Mouse (Mus musculus): ENCODE data around the gene Gins2. TPM values are rescaled to one million over a fixed set of nuclear protein-coding genes. Genes with fewer than 3 reads are reported as not detected.

The Gins2 gene
- total and polyA plus RNA-seq, 3 experiments, result 50.0 to 129 (median 61.2) TPM

DNA sequence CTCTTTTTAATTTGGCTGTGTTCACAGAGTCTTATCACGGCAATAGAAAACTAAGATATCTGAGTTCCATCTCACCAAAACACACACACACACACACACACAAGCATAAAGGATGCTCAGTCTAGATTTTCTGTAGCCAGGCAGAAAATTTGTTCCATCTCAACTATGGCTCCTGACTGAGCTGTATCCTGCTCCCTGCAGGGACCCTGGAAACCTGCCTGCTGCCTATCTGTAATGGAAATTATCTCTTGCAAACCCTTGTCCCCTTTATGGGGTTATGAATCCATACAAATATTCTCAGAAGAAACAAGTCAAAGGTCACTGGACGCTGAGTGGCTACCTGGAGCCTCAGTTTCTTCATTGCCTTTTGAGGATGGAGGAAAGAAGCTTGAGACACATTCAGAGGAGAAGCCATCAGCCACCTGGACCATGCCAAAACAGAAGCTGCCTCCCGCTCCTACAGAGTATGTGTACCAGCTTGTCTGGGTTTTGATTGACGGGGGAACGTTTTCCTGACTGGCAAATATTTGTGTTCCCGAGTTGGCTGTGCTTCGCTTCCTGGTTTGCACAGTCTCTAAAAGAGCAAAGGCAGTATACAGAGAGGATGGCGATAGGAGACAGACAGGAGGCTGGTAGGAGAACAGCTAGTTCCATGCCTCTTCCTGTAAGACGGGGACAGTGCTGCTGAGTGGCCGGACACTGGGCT is 2.6 kb upstream of the Gins2 start:
- Histone ChIP-seq H3K79me2 (replicated peaks; ENCODE audit: control insufficient read depth, extremely low read depth, insufficient read depth, poor library complexity, severe bottlenecking) (peaks cover 17% of the 10 kb centered on the region), H3K4me1 (ENCODE audit: control insufficient read depth in 1 of 2, insufficient read depth in 2 of 2) (peaks cover 3 to 18% of the 10 kb centered on the region in 2 experiments; a peak in 3 of 4 replicates), H3K27ac (ENCODE audit: insufficient read depth, low read depth) (no peak overlapping the region), H3K27me3 (replicated peaks) (peaks cover 12% of the 10 kb centered on the region), H3K9ac (ENCODE audit: insufficient read depth, low read depth) (no peak overlapping the region), H3K9me3 (replicated peaks; ENCODE audit: low read length) (peaks cover 6% of the 10 kb centered on the region), H3K4me3 (replicated peaks in 1 of 3; ENCODE audit: low read depth in 2 of 3, low read length in 2 of 3, poor library complexity in 1 of 3) (no peak overlapping the region), H3K4me2 (ENCODE audit: insufficient read depth, low read depth, poor library complexity, severe bottlenecking) (no peak overlapping the region), H3K36me3 (replicated peaks in 1 of 2; ENCODE audit: control insufficient read depth in 1 of 2, insufficient read depth in 1 of 2, low read length in 1 of 2) (peaks cover 5 to 10% of the 10 kb centered on the region in 2 experiments)
- dilution Hi-C loops (cut with MboI; ENCODE audit: extremely low pct_ligation_motif_present, extremely low pct_unique_long_range_greater_than_20kb, low sequenced_read_pairs) (no loop called here), in situ Hi-C loops (cut with MboI; ENCODE audit: low pct_ligation_motif_present, low pct_unique_long_range_greater_than_20kb, low sequenced_read_pairs) (no loop called here)
- DNase-seq (ENCODE audit: extremely low read depth), result no peak
- TF ChIP-seq E2F4 (IDR thresholded peaks at IDR 0.05; ENCODE audit: insufficient replicate concordance, low read depth, low read length), result no peak
- TF ChIP-seq CHD1 (IDR thresholded peaks at IDR 0.05; ENCODE audit: low read depth, low read length), result no peak
- TF ChIP-seq RAD21 (IDR thresholded peaks at IDR 0.05; ENCODE audit: low read depth, low read length), result no peak
- TF ChIP-seq POLR2AphosphoS2 (IDR thresholded peaks at IDR 0.05; ENCODE audit: low read depth, low read length), result no peak
- no peak for TF ChIP-seq USF2 (conservative IDR thresholded peaks at IDR 0.05; ENCODE audit: low read depth, low read length)
- no peak for TF ChIP-seq HCFC1 (IDR thresholded peaks at IDR 0.05; ENCODE audit: low read depth, low read length)
- TF ChIP-seq TBP (conservative IDR thresholded peaks at IDR 0.05; ENCODE audit: low read depth, low read length), result no peak
- no peak for TF ChIP-seq CTCF (conservative IDR thresholded peaks at IDR 0.05 in 1 of 2, IDR thresholded peaks at IDR 0.05 in 1 of 2; ENCODE audit: low read depth in 2 of 2, low read length in 2 of 2)
- no peak for TF ChIP-seq KAT2A (IDR thresholded peaks at IDR 0.05; ENCODE audit: insufficient replicate concordance, low read length)
- TF ChIP-seq MEF2A (IDR thresholded peaks at IDR 0.05; ENCODE audit: borderline replicate concordance, low read depth, low read length), result no peak
- no peak for TF ChIP-seq JUND (conservative IDR thresholded peaks at IDR 0.05; ENCODE audit: low read depth, low read length)
- TF ChIP-seq ZMIZ1 (IDR thresholded peaks at IDR 0.05; ENCODE audit: low read depth, low read length), result no peak
- TF ChIP-seq NRF1 (IDR thresholded peaks at IDR 0.05; ENCODE audit: low read depth, low read length), result no peak
- TF ChIP-seq USF1 (IDR thresholded peaks at IDR 0.05; ENCODE audit: low read depth, low read length), result no peak

GRCm38 (mm10) chr8:120589921-120590320 is 817 bp upstream of the Gins2 start:
- peaks cover 3 to 16% of the 10 kb centered on the region in 2 experiments; a peak in 3 of 4 replicates for H3K4me1 ChIP-seq (ENCODE audit: control insufficient read depth in 1 of 2, insufficient read depth in 2 of 2)
- peak overlapping the region; percentile 15; the same call in 1 of the 2 replicates for H3K9ac ChIP-seq (ENCODE audit: insufficient read depth, low read depth)
- peaks cover 6% of the 10 kb centered on the region for H3K9me3 ChIP-seq (replicated peaks; ENCODE audit: low read length)
- peak; percentile 24 for DNase-seq (ENCODE audit: extremely low read depth)
- in situ Hi-C loops (cut with MboI; ENCODE audit: low pct_ligation_motif_present, low pct_unique_long_range_greater_than_20kb, low sequenced_read_pairs) (no loop called here), dilution Hi-C loops (cut with MboI; ENCODE audit: extremely low pct_ligation_motif_present, extremely low pct_unique_long_range_greater_than_20kb, low sequenced_read_pairs) (no loop called here)
- H3K4me2 ChIP-seq (ENCODE audit: insufficient read depth, low read depth, poor library complexity, severe bottlenecking), result peak overlapping the region; percentile 75
- H3K36me3 ChIP-seq (replicated peaks in 1 of 2; ENCODE audit: control insufficient read depth in 1 of 2, insufficient read depth in 1 of 2, low read length in 1 of 2), result peaks cover 16 to 27% of the 10 kb centered on the region in 2 experiments
- H3K4me3 ChIP-seq (replicated peaks in 1 of 3; ENCODE audit: low read depth in 2 of 3, low read length in 2 of 3, poor library complexity in 1 of 3), result peak overlapping the region in 1 of 3 experiments; percentile 97
- no peak for TF ChIP-seq CHD1 (IDR thresholded peaks at IDR 0.05; ENCODE audit: low read depth, low read length)
- TF ChIP-seq MAX (IDR thresholded peaks at IDR 0.05; ENCODE audit: low read length), result no peak
- no peak for TF ChIP-seq GABPA (IDR thresholded peaks at IDR 0.05; ENCODE audit: insufficient replicate concordance, low read depth, low read length)
- TF ChIP-seq TBP (conservative IDR thresholded peaks at IDR 0.05; ENCODE audit: low read depth, low read length), result no peak
- TF ChIP-seq ELF1 (IDR thresholded peaks at IDR 0.05; ENCODE audit: low read depth, low read length), result no peak
- no peak for TF ChIP-seq JUND (conservative IDR thresholded peaks at IDR 0.05; ENCODE audit: low read depth, low read length)
- TF ChIP-seq MEF2A (IDR thresholded peaks at IDR 0.05; ENCODE audit: borderline replicate concordance, low read depth, low read length), result no peak
- TF ChIP-seq ZC3H11A (IDR thresholded peaks at IDR 0.05; ENCODE audit: low read depth, low read length), result no peak
- no peak for TF ChIP-seq MXI1 (IDR thresholded peaks at IDR 0.05; ENCODE audit: low read depth, low read length)
- TF ChIP-seq UBTF (IDR thresholded peaks at IDR 0.05; ENCODE audit: low read depth, low read length), result no peak
- TF ChIP-seq MAZ (IDR thresholded peaks at IDR 0.05; ENCODE audit: low read depth, low read length), result no peak
- TF ChIP-seq POLR2A (IDR thresholded peaks at IDR 0.05; ENCODE audit: low read depth, low read length), result no peak
- H3K27ac ChIP-seq (ENCODE audit: insufficient read depth, low read depth), result no peak overlapping the region
- H3K27me3 ChIP-seq (replicated peaks), result peaks cover 12% of the 10 kb centered on the region
- peaks cover 17% of the 10 kb centered on the region for H3K79me2 ChIP-seq (replicated peaks; ENCODE audit: control insufficient read depth, extremely low read depth, insufficient read depth, poor library complexity, severe bottlenecking)

Measured in CH12.LX (cell line).